Mouse (Mus musculus) stomach, adult 2 months (tissue): ENCODE measurements around the gene Asah2. TPM values are rescaled to one million over a fixed set of nuclear protein-coding genes. Genes with fewer than 3 reads are reported as not detected.

Experiments used
- polyA plus RNA-seq: library from polyadenylated mRNA; depleted of rRNA; stranded (reverse); fragments of >200 nt; gene quantifications from 2 replicates; pipeline ENCODE4 v1.2.3, GENCODE M21; 2012; rRNA removed

Gene Asah2
- polyA plus RNA-seq, result 3.3 and 4.4 TPM in 2 replicates

GRCm38 (mm10) chr19:32107771-32108306, at the start of gene Asah2:
Asah2 (minus strand) TSS chr19:32108211.

Other genes starting within 250 kb of the Asah2 start
- gene A1cf, start 239.4 kb downstream of the Asah2 start, polyA plus RNA-seq, result not detected in 2 replicates